Comparison of ENCODE assay signal across 33 mouse cellular contexts in genomic region chr11:58324614-58325229, GRCm38 (mm10). TPM values are rescaled to one million over a fixed set of nuclear protein-coding genes. Genes with fewer than 3 reads are reported as not detected.
DNase-seq lines count a peak whose midpoint lies in the region; ATAC-seq and TF ChIP-seq lines count a peak whose summit lies in the region.
"Had no signal": no experiment of that assay in that cellular context is flagged by ENCODE, and none has a peak within 500 bp of the region (broad histone marks: within the 10 kb centered on the region; RNA-seq: fewer than 3 reads in every experiment).

No protein-coding gene starts in this region.

- ATAC-seq in erythroid progenitor cell, adult 5-6 weeks (replicated peaks; ENCODE audit: low FRiP score, poor library complexity, severe bottlenecking), result peak; percentile 31; the same call in 1 of the 2 replicates
- ATAC-seq in liver, embryonic 14.5 days (ENCODE audit: insufficient read depth), result no peak
- ATAC-seq in megakaryocyte-erythroid progenitor cell, adult 5-6 weeks (replicated peaks; ENCODE audit: low FRiP score, low TSS enrichment, poor library complexity, severe bottlenecking), result peak; percentile 59
- ATAC-seq in forebrain, embryonic 13.5 days, result no peak
- ATAC-seq: forebrain, postnatal 0 days; hindbrain, postnatal 0 days; intestine, embryonic 15.5 days had no signal

- H3K27me3 ChIP-seq in liver, embryonic 14.5 days (ENCODE audit: control insufficient read depth, insufficient read depth, low read length), result no peaks in the 10 kb centered on the region
- H3K27me3 ChIP-seq in forebrain, embryonic 13.5 days, result no peaks in the 10 kb centered on the region
- H3K27me3 ChIP-seq: embryonic facial prominence, embryonic 15.5 days; heart, embryonic 15.5 days; hindbrain, embryonic 12.5 days; intestine, embryonic 15.5 days; limb, embryonic 13.5 days; midbrain, embryonic 12.5 days; neural tube, embryonic 13.5 days had no signal

- H3K4me2 ChIP-seq in liver, embryonic 14.5 days (ENCODE audit: low read depth), result peak overlapping the region; percentile 75
- H3K4me2 ChIP-seq in forebrain, embryonic 13.5 days, result no peak overlapping the region

- peak overlapping the region; percentile 74 for H3K27ac ChIP-seq in liver, embryonic 14.5 days
- no peak overlapping the region for H3K27ac ChIP-seq in forebrain, embryonic 13.5 days
- H3K27ac ChIP-seq: embryonic facial prominence, embryonic 15.5 days; forebrain, embryonic 10.5 days had no signal

- DNase-seq in spleen, adult 12 weeks (ENCODE audit: low spot score), result peak; percentile 35
- no peak for DNase-seq in spleen, postnatal 36 days (ENCODE audit: low spot score in 2 of 2)
- peak in 2 of 3 experiments; percentile 40 to 60 for DNase-seq in liver, embryonic 14.5 days (ENCODE audit: low read depth in 3 of 3, low spot score in 3 of 3)
- no peak for DNase-seq in T-cell, adult 2 months (ENCODE audit: low spot score)
- no peak for DNase-seq in left cerebral cortex, postnatal 14 days (ENCODE audit: low spot score in 2 of 2)
- DNase-seq: B cell, adult 2 months; cerebellum, adult 18-20 months; cerebellum, postnatal 14 days; forebrain, postnatal 0 days; kidney, adult 2 months; lung, embryonic 14.5 days; lung, postnatal 14 days; right cerebral cortex, postnatal 4 days; thymus, postnatal 4 days had no signal

- no peaks in the 10 kb centered on the region for H3K9me3 ChIP-seq in liver, embryonic 14.5 days (ENCODE audit: control insufficient read depth, low read length)
- H3K9me3 ChIP-seq in forebrain, embryonic 13.5 days (replicated peaks), result no peaks in the 10 kb centered on the region
- H3K9me3 ChIP-seq: forebrain, embryonic 10.5 days; heart, embryonic 15.5 days; hindbrain, embryonic 12.5 days; intestine, embryonic 15.5 days; limb, embryonic 13.5 days; midbrain, embryonic 12.5 days; neural tube, embryonic 13.5 days had no signal

- no peak for TF ChIP-seq CTCF in liver, embryonic 14.5 days (IDR thresholded peaks at IDR 0.05; ENCODE audit: low read depth)

- WGBS in liver, embryonic 14.5 days (ENCODE audit: insufficient replicate concordance), result 19% methylated on average over 3 of the region's 3 CpGs
- WGBS in forebrain, embryonic 13.5 days, result 86% methylated on average over 3 of the region's 3 CpGs

- TF ChIP-seq EP300 in liver, embryonic 14.5 days (IDR thresholded peaks at IDR 0.05; ENCODE audit: low read depth), result peak; percentile 72

- H3K36me3 ChIP-seq in liver, embryonic 14.5 days (replicated peaks; ENCODE audit: control insufficient read depth, insufficient read depth, low read depth), result peaks cover 15% of the 10 kb centered on the region
- peaks cover 18% of the 10 kb centered on the region for H3K36me3 ChIP-seq in forebrain, embryonic 13.5 days (ENCODE audit: poor library complexity, severe bottlenecking)

- peak overlapping the region; percentile 32; the same call in 1 of the 2 replicates for H3K9ac ChIP-seq in liver, embryonic 14.5 days (replicated peaks)
- no peak overlapping the region for H3K9ac ChIP-seq in forebrain, embryonic 13.5 days
- H3K9ac ChIP-seq: embryonic facial prominence, embryonic 15.5 days; lung, embryonic 14.5 days; midbrain, embryonic 12.5 days had no signal

- no peak overlapping the region for H3K4me3 ChIP-seq in liver, embryonic 14.5 days (ENCODE audit: insufficient read depth in 1 of 2, low read depth in 2 of 2, low read length in 2 of 2)
- no peak overlapping the region for H3K4me3 ChIP-seq in forebrain, embryonic 13.5 days

- peaks cover 30 to 34% of the 10 kb centered on the region in 2 experiments for H3K4me1 ChIP-seq in liver, embryonic 14.5 days (replicated peaks; ENCODE audit: control insufficient read depth in 2 of 2, insufficient read depth in 2 of 2, low read length in 1 of 2)
- peaks cover 33% of the 10 kb centered on the region for H3K4me1 ChIP-seq in forebrain, embryonic 13.5 days

- intact Hi-C loops in left cerebral cortex, postnatal 14 days (cut with DNase I), result no loop called here

RNA-seq across cellular contexts. Expression of gene Zfp672, which starts 5.4 kb away (rescaled TPM):
- total RNA-seq in erythroid progenitor cell, adult 5-6 weeks (2015; ENCODE audit: low replicate concordance), result 75.3 and 80.5 TPM in 2 replicates
- total RNA-seq in erythroid progenitor cell, adult 5-6 weeks (2017; ENCODE audit: low replicate concordance), result 27.6 and 39.9 TPM in 2 replicates
- 20.3 and 22.2 TPM in 2 replicates for polyA plus RNA-seq in liver, embryonic 14.5 days (2012; rRNA removed)
- 39.1 and 48.6 TPM in 2 replicates for polyA plus RNA-seq in liver, embryonic 14.5 days (2014; fragmentation: Nextera tagmentation; extraction: Ambion mirVana)
- total RNA-seq in megakaryocyte-erythroid progenitor cell, adult 5-6 weeks (2014; fragmentation: Nextera tagmentation), result 60.9 and 65.9 TPM in 2 replicates
- 28.5 and 30.9 TPM in 2 replicates for total RNA-seq in megakaryocyte-erythroid progenitor cell, adult 5-6 weeks (2017)
- 10 to 100 TPM; 48.6 to 52.7 TPM for total RNA-seq in left cerebral cortex, postnatal 14 days (2021)
- polyA plus RNA-seq in forebrain, embryonic 13.5 days (2015; fragmentation: Nextera tagmentation; extraction: Ambion mirVana), result 38.1 and 40.5 TPM in 2 replicates

RNA-seq across cellular contexts. Expression of gene Sh3bp5l, which starts 5.8 kb away (rescaled TPM):
- total RNA-seq in erythroid progenitor cell, adult 5-6 weeks (2015; ENCODE audit: low replicate concordance), result 10.5 and 13.3 TPM in 2 replicates
- total RNA-seq in erythroid progenitor cell, adult 5-6 weeks (2017; ENCODE audit: low replicate concordance), result 19.8 and 118 TPM in 2 replicates
- 9.0 and 9.1 TPM in 2 replicates for polyA plus RNA-seq in liver, embryonic 14.5 days (2012; rRNA removed)
- polyA plus RNA-seq in liver, embryonic 14.5 days (2014; fragmentation: Nextera tagmentation; extraction: Ambion mirVana), result 9.1 and 12.4 TPM in 2 replicates
- 12.8 and 13.8 TPM in 2 replicates for total RNA-seq in megakaryocyte-erythroid progenitor cell, adult 5-6 weeks (2014; fragmentation: Nextera tagmentation)
- 10.4 and 20.9 TPM in 2 replicates for total RNA-seq in megakaryocyte-erythroid progenitor cell, adult 5-6 weeks (2017)
- total RNA-seq in left cerebral cortex, postnatal 14 days (2021), result 10 to 100 TPM; 54.1 to 59.7 TPM
- polyA plus RNA-seq in forebrain, embryonic 13.5 days (2015; fragmentation: Nextera tagmentation; extraction: Ambion mirVana), result 43.9 and 48.0 TPM in 2 replicates

RNA-seq across cellular contexts. Expression of gene Zfp692, which starts 17.9 kb away (rescaled TPM):
- 4.6 and 17.7 TPM in 2 replicates for total RNA-seq in erythroid progenitor cell, adult 5-6 weeks (2015; ENCODE audit: low replicate concordance)
- total RNA-seq in erythroid progenitor cell, adult 5-6 weeks (2017; ENCODE audit: low replicate concordance), result 17.1 and 19.1 TPM in 2 replicates
- 18.7 and 19.8 TPM in 2 replicates for polyA plus RNA-seq in liver, embryonic 14.5 days (2012; rRNA removed)
- 5.0 and 6.7 TPM in 2 replicates for polyA plus RNA-seq in liver, embryonic 14.5 days (2014; fragmentation: Nextera tagmentation; extraction: Ambion mirVana)
- total RNA-seq in megakaryocyte-erythroid progenitor cell, adult 5-6 weeks (2014; fragmentation: Nextera tagmentation), result 34.0 and 66.1 TPM in 2 replicates
- total RNA-seq in megakaryocyte-erythroid progenitor cell, adult 5-6 weeks (2017), result 25.0 and 26.7 TPM in 2 replicates
- 10 to 100 TPM; 20.0 to 21.3 TPM for total RNA-seq in left cerebral cortex, postnatal 14 days (2021)
- 28.9 and 31.4 TPM in 2 replicates for polyA plus RNA-seq in forebrain, embryonic 13.5 days (2015; fragmentation: Nextera tagmentation; extraction: Ambion mirVana)

RNA-seq across cellular contexts. Expression of gene 4930438A08Rik, which starts 50.1 kb away (rescaled TPM):
- 4.3 and 10.9 TPM in 2 replicates for total RNA-seq in erythroid progenitor cell, adult 5-6 weeks (2015; ENCODE audit: low replicate concordance)
- total RNA-seq in erythroid progenitor cell, adult 5-6 weeks (2017; ENCODE audit: low replicate concordance), result 2.7 and 9.5 TPM in 2 replicates
- 0.61 and 0.78 TPM in 2 replicates for polyA plus RNA-seq in liver, embryonic 14.5 days (2012; rRNA removed)
- 0.99 and 1.0 TPM in 2 replicates for polyA plus RNA-seq in liver, embryonic 14.5 days (2014; fragmentation: Nextera tagmentation; extraction: Ambion mirVana)
- 2.3 TPM in 1 of 2 replicates, not detected in the other for total RNA-seq in megakaryocyte-erythroid progenitor cell, adult 5-6 weeks (2014; fragmentation: Nextera tagmentation)
- 0.19 TPM in 1 of 2 replicates, not detected in the other for total RNA-seq in megakaryocyte-erythroid progenitor cell, adult 5-6 weeks (2017)
- not detected for total RNA-seq in left cerebral cortex, postnatal 14 days (2021)
- polyA plus RNA-seq in forebrain, embryonic 13.5 days (2015; fragmentation: Nextera tagmentation; extraction: Ambion mirVana), result not detected in 2 replicates
- total RNA-seq: forebrain, postnatal 0 days; gastrocnemius, adult 8-10 months; gastrocnemius, postnatal 4 days; heart, postnatal 25 days; hindbrain, postnatal 0 days; left cerebral cortex, postnatal 36 days had no signal
- polyA plus RNA-seq: cortical plate, adult 2 months; forebrain, embryonic 10.5 days; forebrain, postnatal 0 days; heart, embryonic 15.5 days; hindbrain, postnatal 0 days; intestine, embryonic 15.5 days; kidney, adult 2 months; lung, embryonic 14.5 days; neural tube, embryonic 13.5 days; stomach, embryonic 14.5 days had no signal

RNA-seq across cellular contexts. Expression of gene Lypd8, which starts 54.1 kb away (rescaled TPM):
- not detected in 2 replicates for total RNA-seq in erythroid progenitor cell, adult 5-6 weeks (2015; ENCODE audit: low replicate concordance)
- total RNA-seq in erythroid progenitor cell, adult 5-6 weeks (2017; ENCODE audit: low replicate concordance), result not detected in 2 replicates
- polyA plus RNA-seq in liver, embryonic 14.5 days (2012; rRNA removed), result 0.09 and 0.17 TPM in 2 replicates
- polyA plus RNA-seq in liver, embryonic 14.5 days (2014; fragmentation: Nextera tagmentation; extraction: Ambion mirVana), result not detected in 2 replicates
- total RNA-seq in megakaryocyte-erythroid progenitor cell, adult 5-6 weeks (2014; fragmentation: Nextera tagmentation), result not detected in 2 replicates
- total RNA-seq in megakaryocyte-erythroid progenitor cell, adult 5-6 weeks (2017), result not detected in 2 replicates
- not detected for total RNA-seq in left cerebral cortex, postnatal 14 days (2021)
- polyA plus RNA-seq in forebrain, embryonic 13.5 days (2015; fragmentation: Nextera tagmentation; extraction: Ambion mirVana), result 0.31 TPM in 1 of 2 replicates, not detected in the other
- total RNA-seq: adrenal gland, postnatal 10 days; forebrain, postnatal 0 days; gastrocnemius, adult 8-10 months; gastrocnemius, postnatal 4 days; hindbrain, postnatal 0 days; left cerebral cortex, postnatal 36 days had no signal
- polyA plus RNA-seq: forebrain, embryonic 10.5 days; forebrain, postnatal 0 days; heart, embryonic 15.5 days; hindbrain, embryonic 12.5 days; hindbrain, postnatal 0 days; limb, embryonic 13.5 days; lung, embryonic 14.5 days; midbrain, embryonic 12.5 days; neural tube, embryonic 13.5 days had no signal

Comparison
In these comparisons a context has a peak if more than half of its experiments do, and no peak if none do; other contexts are left out.
1. DNase-seq: peak in spleen, adult 12 weeks (single experiment) and liver, embryonic 14.5 days (2 of 3); none in spleen, postnatal 36 days (0 of 2), T-cell, adult 2 months (single experiment) and left cerebral cortex, postnatal 14 days (0 of 2).
2. ATAC-seq: peak in erythroid progenitor cell, adult 5-6 weeks (single experiment) and megakaryocyte-erythroid progenitor cell, adult 5-6 weeks (single experiment); none in liver, embryonic 14.5 days (single experiment) and forebrain, embryonic 13.5 days (single experiment).